Mouse (Mus musculus): ENCODE measurements at regions not wholly inside any gene's neighbourhood (a gene's known extent, or its start where the extent isn't known, plus 50 kb on each side); places are given as distances from the start of the nearest gene placed in this dataset.

- no peaks in the 10 kb centered on the region for H3K36me3 ChIP-seq (ENCODE audit: control insufficient read depth, insufficient read depth, low read length, poor library complexity, severe bottlenecking)
- H3K27me3 ChIP-seq (ENCODE audit: control insufficient read depth, insufficient read depth, low read length, poor library complexity, severe bottlenecking): no peaks in the 10 kb centered on the region
- no peak for DNase-seq (ENCODE audit: low read depth, low spot score)
Observed at GRCm38 (mm10) chr2:170268080-170268479, 120.2 kb upstream of the Zfp217 start.

- DNase-seq (ENCODE audit: low read depth, low spot score): no peak
- H3K27me3 ChIP-seq (ENCODE audit: control insufficient read depth, insufficient read depth, low read length, poor library complexity, severe bottlenecking): no peaks in the 10 kb centered on the region
- H3K36me3 ChIP-seq (ENCODE audit: control insufficient read depth, insufficient read depth, low read length, poor library complexity, severe bottlenecking): no peaks in the 10 kb centered on the region
Observed at GRCm38 (mm10) chr2:170267152-170267551, 119.2 kb upstream of the Zfp217 start.

- H3K36me3 ChIP-seq (ENCODE audit: control insufficient read depth, insufficient read depth, low read length, poor library complexity, severe bottlenecking): no peaks in the 10 kb centered on the region
- DNase-seq (ENCODE audit: low read depth, low spot score): peak; percentile 66
- no peaks in the 10 kb centered on the region for H3K27me3 ChIP-seq (ENCODE audit: control insufficient read depth, insufficient read depth, low read length, poor library complexity, severe bottlenecking)
Observed at GRCm38 (mm10) chr2:170266407-170267101, 118.7 kb upstream of the Zfp217 start.

- H3K36me3 ChIP-seq (ENCODE audit: control insufficient read depth, insufficient read depth, low read length, poor library complexity, severe bottlenecking): no peaks in the 10 kb centered on the region
- no peak for DNase-seq (ENCODE audit: low read depth, low spot score)
Observed at GRCm38 (mm10) chr2:170263594-170263993, 115.7 kb upstream of the Zfp217 start.

GRCm38 (mm10) chr2:170261191-170261590 lies 113.3 kb upstream of the Zfp217 start:
- no peaks in the 10 kb centered on the region for H3K36me3 ChIP-seq (ENCODE audit: control insufficient read depth, insufficient read depth, low read length, poor library complexity, severe bottlenecking)
- DNase-seq (ENCODE audit: low read depth, low spot score): no peak
- no peaks in the 10 kb centered on the region for H3K27me3 ChIP-seq (ENCODE audit: control insufficient read depth, insufficient read depth, low read length, poor library complexity, severe bottlenecking)

More at GRCm38 (mm10) chr2:170263594-170263993, 115.7 kb upstream of the Zfp217 start:
- H3K27me3 ChIP-seq (ENCODE audit: control insufficient read depth, insufficient read depth, low read length, poor library complexity, severe bottlenecking): no peaks in the 10 kb centered on the region

GRCm38 (mm10) chr2:170259662-170260457 lies 112.0 kb upstream of the Zfp217 start:
- no peaks in the 10 kb centered on the region for H3K27me3 ChIP-seq (ENCODE audit: control insufficient read depth, insufficient read depth, low read length, poor library complexity, severe bottlenecking)
- no peak for DNase-seq (ENCODE audit: low read depth, low spot score)

GRCm38 (mm10) chr2:170258367-170258766 lies 110.5 kb upstream of the Zfp217 start:
- no peak for DNase-seq (ENCODE audit: low read depth, low spot score)
- H3K27me3 ChIP-seq (ENCODE audit: control insufficient read depth, insufficient read depth, low read length, poor library complexity, severe bottlenecking): no peaks in the 10 kb centered on the region

More at GRCm38 (mm10) chr2:170259662-170260457, 112.0 kb upstream of the Zfp217 start:
- H3K36me3 ChIP-seq (ENCODE audit: control insufficient read depth, insufficient read depth, low read length, poor library complexity, severe bottlenecking): no peaks in the 10 kb centered on the region

GRCm38 (mm10) chr2:170257671-170258235 lies 109.8 kb upstream of the Zfp217 start:
- Histone ChIP-seq H3K36me3 (ENCODE audit: control insufficient read depth, insufficient read depth, low read length, poor library complexity, severe bottlenecking) (no peaks in the 10 kb centered on the region), H3K27me3 (ENCODE audit: control insufficient read depth, insufficient read depth, low read length, poor library complexity, severe bottlenecking) (no peaks in the 10 kb centered on the region)
- no peak for DNase-seq (ENCODE audit: low read depth, low spot score)

More at GRCm38 (mm10) chr2:170258367-170258766, 110.5 kb upstream of the Zfp217 start:
- no peaks in the 10 kb centered on the region for H3K36me3 ChIP-seq (ENCODE audit: control insufficient read depth, insufficient read depth, low read length, poor library complexity, severe bottlenecking)

- Histone ChIP-seq H3K27me3 (ENCODE audit: control insufficient read depth, insufficient read depth, low read length, poor library complexity, severe bottlenecking) (no peaks in the 10 kb centered on the region), H3K36me3 (ENCODE audit: control insufficient read depth, insufficient read depth, low read length, poor library complexity, severe bottlenecking) (no peaks in the 10 kb centered on the region)
- no peak for DNase-seq (ENCODE audit: low read depth, low spot score)
Observed at GRCm38 (mm10) chr2:170255997-170256396, 108.1 kb upstream of the Zfp217 start.

- no peak for DNase-seq (ENCODE audit: low read depth, low spot score)
- Histone ChIP-seq H3K27me3 (ENCODE audit: control insufficient read depth, insufficient read depth, low read length, poor library complexity, severe bottlenecking) (no peaks in the 10 kb centered on the region), H3K36me3 (ENCODE audit: control insufficient read depth, insufficient read depth, low read length, poor library complexity, severe bottlenecking) (no peaks in the 10 kb centered on the region)
Observed at GRCm38 (mm10) chr2:170255533-170255932, 107.6 kb upstream of the Zfp217 start.

- no peaks in the 10 kb centered on the region for H3K27me3 ChIP-seq (ENCODE audit: control insufficient read depth, insufficient read depth, low read length, poor library complexity, severe bottlenecking)
- DNase-seq (ENCODE audit: low read depth, low spot score): peak; percentile 79
Observed at GRCm38 (mm10) chr2:170253681-170254440, 106.0 kb upstream of the Zfp217 start.

GRCm38 (mm10) chr2:170252255-170253034 lies 104.5 kb upstream of the Zfp217 start:
- no peaks in the 10 kb centered on the region for H3K36me3 ChIP-seq (ENCODE audit: control insufficient read depth, insufficient read depth, low read length, poor library complexity, severe bottlenecking)
- peak; percentile 93 for DNase-seq (ENCODE audit: low read depth, low spot score)
- no peaks in the 10 kb centered on the region for H3K27me3 ChIP-seq (ENCODE audit: control insufficient read depth, insufficient read depth, low read length, poor library complexity, severe bottlenecking)

More at GRCm38 (mm10) chr2:170253681-170254440, 106.0 kb upstream of the Zfp217 start:
- no peaks in the 10 kb centered on the region for H3K36me3 ChIP-seq (ENCODE audit: control insufficient read depth, insufficient read depth, low read length, poor library complexity, severe bottlenecking)

- Histone ChIP-seq H3K36me3 (ENCODE audit: control insufficient read depth, insufficient read depth, low read length, poor library complexity, severe bottlenecking) (no peaks in the 10 kb centered on the region), H3K27me3 (ENCODE audit: control insufficient read depth, insufficient read depth, low read length, poor library complexity, severe bottlenecking) (no peaks in the 10 kb centered on the region)
- DNase-seq (ENCODE audit: low read depth, low spot score): no peak
Observed at GRCm38 (mm10) chr2:170250680-170251079, 102.8 kb upstream of the Zfp217 start.

Data from splenic B cell, adult 2 months (primary cell).